Mouse (Mus musculus) midbrain, embryonic 10.5 days (tissue): ENCODE results near the gene Gsta4. TPM values are rescaled to one million over a fixed set of nuclear protein-coding genes. Genes with fewer than 3 reads are reported as not detected.
"Not testable (repeated sequence)": the region's sequence is repeated elsewhere in the genome, so short reads cannot be mapped to it uniquely, and the experiment has no call there.

Experiments
- DNase-seq: peaks from one replicate; pipeline ENCODE4 v3.0.0-alpha.2; 2017; ENCODE audit warnings: low spot score
- H3K27ac ChIP-seq: fragments of 300-500 bp; sonication (generic); replicated peaks from 2 replicates; pipeline ENCODE4 v1.5.1; 2016; ENCODE audit warnings: mild to moderate bottlenecking
- H3K27me3 ChIP-seq: fragments of 300-500 bp; sonication (generic); 2 replicates; pipeline ENCODE4 v1.6.1; 2016; ENCODE audit warnings: low read depth, mild to moderate bottlenecking; ENCODE audit not compliant: poor library complexity, severe bottlenecking
- H3K36me3 ChIP-seq: fragments of 300-500 bp; sonication (generic); 2 replicates; pipeline ENCODE4 v1.6.1; 2016; ENCODE audit warnings: mild to moderate bottlenecking, moderate library complexity
- H3K4me1 ChIP-seq: fragments of 300-500 bp; sonication (generic); 2 replicates; pipeline ENCODE4 v1.6.1; 2016
- H3K4me3 ChIP-seq: fragments of 300-500 bp; sonication (generic); 2 replicates; pipeline ENCODE4 v1.5.1; 2016; ENCODE audit warnings: mild to moderate bottlenecking, moderate library complexity
- H3K9me3 ChIP-seq: fragments of 300-500 bp; sonication (generic); replicated peaks from 2 replicates; pipeline ENCODE4 v1.6.1; 2016; ENCODE audit warnings: mild to moderate bottlenecking
- WGBS: fragments of 180-500 bp; shearing (Covaris S2); methylation state at CpG from one replicate; pipeline ENCODE4 v1.1.7; 2016; 5-methylcytosine and 5-hydroxymethylcytosine counted together
- polyA plus RNA-seq: library from polyadenylated mRNA; unstranded; fragments of >200 nt; fragmentation: Nextera tagmentation; extraction: Ambion mirVana; gene quantifications from 2 replicates; pipeline ENCODE4 v1.2.1, GENCODE M21; 2016

Gene Gsta4
- polyA plus RNA-seq, 1 experiment from 2014 or later, result 53.6 TPM

GRCm38 (mm10) chr9:78222616-78223015, 40.0 kb downstream of the Gsta4 start:
- Histone ChIP-seq H3K27ac (no peak overlapping the region), H3K36me3 (no peaks in the 10 kb centered on the region), H3K9me3 (no peaks in the 10 kb centered on the region), H3K27me3 (no peaks in the 10 kb centered on the region), H3K4me3 (no peak overlapping the region), H3K4me1 (no peaks in the 10 kb centered on the region)
- 76% methylated on average over 8 of the region's 8 CpGs for WGBS
- DNase-seq, result no peak

GRCm38 (mm10) chr9:78223221-78223902, 40.8 kb downstream of the Gsta4 start:
- H3K4me1 ChIP-seq, result no peaks in the 10 kb centered on the region
- no peaks in the 10 kb centered on the region for H3K27me3 ChIP-seq
- H3K9me3 ChIP-seq, result no peaks in the 10 kb centered on the region
- H3K36me3 ChIP-seq, result no peaks in the 10 kb centered on the region
- no peak for DNase-seq
- no peak overlapping the region for H3K4me3 ChIP-seq
- no peak overlapping the region for H3K27ac ChIP-seq
- WGBS, result 73% methylated on average over 10 of the region's 10 CpGs

- Histone ChIP-seq H3K9me3 (no peaks in the 10 kb centered on the region), H3K4me3 (no peak overlapping the region), H3K27ac (no peak overlapping the region), H3K27me3 (no peaks in the 10 kb centered on the region), H3K36me3 (no peaks in the 10 kb centered on the region), H3K4me1 (no peaks in the 10 kb centered on the region)
- DNase-seq, result no peak
- WGBS, result 95% methylated on average over 2 of the region's 2 CpGs
Measured at GRCm38 (mm10) chr9:78224418-78224817, 41.8 kb downstream of the Gsta4 start.

GRCm38 (mm10) chr9:78225304-78225703, 42.7 kb downstream of the Gsta4 start:
- H3K36me3 ChIP-seq, result no peaks in the 10 kb centered on the region
- no peak overlapping the region for H3K27ac ChIP-seq
- H3K27me3 ChIP-seq, result no peaks in the 10 kb centered on the region
- DNase-seq, result no peak
- no peaks in the 10 kb centered on the region for H3K4me1 ChIP-seq
- no peaks in the 10 kb centered on the region for H3K9me3 ChIP-seq
- WGBS, result 82% methylated on average over 11 of the region's 11 CpGs
- H3K4me3 ChIP-seq, result no peak overlapping the region

- 93% methylated on average over 2 of the region's 2 CpGs for WGBS
- Histone ChIP-seq H3K27me3 (no peaks in the 10 kb centered on the region), H3K36me3 (no peaks in the 10 kb centered on the region), H3K4me1 (no peaks in the 10 kb centered on the region), H3K27ac (no peak overlapping the region), H3K9me3 (no peaks in the 10 kb centered on the region), H3K4me3 (no peak overlapping the region)
- no peak for DNase-seq
Measured at GRCm38 (mm10) chr9:78228122-78228521, 45.5 kb downstream of the Gsta4 start.

- DNase-seq, H3K9me3 ChIP-seq, H3K27ac ChIP-seq, H3K4me3 ChIP-seq, H3K4me1 ChIP-seq, H3K27me3 ChIP-seq, H3K36me3 ChIP-seq: not testable (repeated sequence)
- 79% methylated on average over 3 of the region's 3 CpGs for WGBS
Measured at GRCm38 (mm10) chr9:78229658-78230057, 47.1 kb downstream of the Gsta4 start.

- not testable (repeated sequence) for H3K9me3 ChIP-seq, H3K27ac ChIP-seq, H3K4me1 ChIP-seq, DNase-seq, H3K36me3 ChIP-seq, H3K27me3 ChIP-seq, H3K4me3 ChIP-seq
- WGBS, result 89% methylated on average over 2 of the region's 3 CpGs
Measured at GRCm38 (mm10) chr9:78230461-78230860, 47.9 kb downstream of the Gsta4 start, which contains the start of gene Gsta1. Gene Gsta1 (plus strand): TSS chr9:78230656.

GRCm38 (mm10) chr9:78233121-78233695, 50.6 kb downstream of the Gsta4 start:
- not testable (repeated sequence) for H3K4me1 ChIP-seq, H3K27me3 ChIP-seq, H3K4me3 ChIP-seq, H3K9me3 ChIP-seq, H3K27ac ChIP-seq, DNase-seq, H3K36me3 ChIP-seq
- no CpG with 5 or more reads among the region's 10 CpGs for WGBS

GRCm38 (mm10) chr9:78255683-78256470, 73.3 kb downstream of the Gsta4 start:
- WGBS, result 80% methylated on average over 4 of the region's 4 CpGs
- H3K9me3 ChIP-seq, H3K36me3 ChIP-seq, H3K27ac ChIP-seq, H3K27me3 ChIP-seq, DNase-seq, H3K4me1 ChIP-seq, H3K4me3 ChIP-seq: not testable (repeated sequence)

- DNase-seq, H3K27ac ChIP-seq, H3K36me3 ChIP-seq, H3K4me3 ChIP-seq, H3K9me3 ChIP-seq, H3K27me3 ChIP-seq, H3K4me1 ChIP-seq: not testable (repeated sequence)
- 83% methylated on average over 2 of the region's 3 CpGs for WGBS
Measured at GRCm38 (mm10) chr9:78256914-78257313, 74.3 kb downstream of the Gsta4 start, which contains the start of gene Gm3776. Gene Gm3776 (plus strand): TSS chr9:78257129.

Other genes starting within 250 kb of the Gsta4 start
- 0.10 TPM in 1 of 2 replicates, not detected in the other for gene Gcm1, start 130.8 kb upstream of the Gsta4 start, polyA plus RNA-seq
- 21.9 and 22.9 TPM in 2 replicates for gene Fbxo9, start 73.7 kb upstream of the Gsta4 start, polyA plus RNA-seq
- gene Ick, start 73.6 kb upstream of the Gsta4 start, polyA plus RNA-seq, result 33.5 and 35.8 TPM in 2 replicates
- not detected in 2 replicates for gene Gsta1, start 47.9 kb downstream of the Gsta4 start, polyA plus RNA-seq
- not detected in 2 replicates for gene Gm3776, start 74.4 kb downstream of the Gsta4 start, polyA plus RNA-seq
- not detected in 2 replicates for gene Gm10639, start 107.1 kb downstream of the Gsta4 start, polyA plus RNA-seq
- gene Omt2a, start 132.0 kb downstream of the Gsta4 start, polyA plus RNA-seq, result not detected in 2 replicates
- gene Omt2b, start 144.8 kb downstream of the Gsta4 start, polyA plus RNA-seq, result not detected in 2 replicates
- gene Gsta2, start 173.0 kb downstream of the Gsta4 start, polyA plus RNA-seq, result not detected in 2 replicates
- not detected in 2 replicates for gene Dppa5a, start 185.4 kb downstream of the Gsta4 start, polyA plus RNA-seq
- gene Ooep, start 196.0 kb downstream of the Gsta4 start, polyA plus RNA-seq, result 0.83 and 1.0 TPM in 2 replicates
- gene Ddx43, start 213.0 kb downstream of the Gsta4 start, polyA plus RNA-seq, result 0.09 and 0.15 TPM in 2 replicates